ENCODE assay signal across 12 mouse cellular contexts in the genomic region with DNA sequence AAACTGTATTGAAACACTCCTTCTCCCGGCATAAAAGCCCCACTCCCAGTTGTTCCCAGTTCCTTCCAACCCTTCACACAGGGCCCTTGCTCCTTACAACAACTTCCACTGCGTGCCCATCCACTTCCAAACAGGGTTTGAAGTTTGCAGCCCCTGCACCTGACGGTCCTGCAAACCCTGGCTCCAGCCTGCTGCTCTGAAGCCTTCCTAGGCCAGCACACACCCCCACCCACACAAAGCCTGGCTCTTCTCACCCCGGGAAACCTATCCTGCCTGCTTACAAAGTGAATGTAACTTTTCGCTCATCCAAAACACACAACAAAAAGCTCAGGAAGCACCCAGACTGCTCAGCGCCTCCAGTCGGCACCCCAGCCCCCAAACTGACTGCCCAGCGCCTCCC. TPM values are rescaled to one million over a fixed set of nuclear protein-coding genes. Genes with fewer than 3 reads are reported as not detected.
DNase-seq lines count a peak whose midpoint lies in the region; ATAC-seq and TF ChIP-seq lines count a peak whose summit lies in the region.
"Had no signal": no experiment of that assay in that cellular context is flagged by ENCODE, and none has a peak within 500 bp of the region (broad histone marks: within the 10 kb centered on the region; RNA-seq: fewer than 3 reads in every experiment).

No protein-coding gene starts in this region.

- peaks cover 59% of the 10 kb centered on the region for H3K27me3 ChIP-seq in heart, embryonic 12.5 days (replicated peaks)
- H3K27me3 ChIP-seq in liver, adult 2 months (ENCODE audit: control insufficient read depth, insufficient read depth, low read length) = peaks cover 11% of the 10 kb centered on the region
- H3K27me3 ChIP-seq in liver, postnatal 0 days (ENCODE audit: insufficient read depth, low read length) = peaks cover 37% of the 10 kb centered on the region
- peaks cover 32% of the 10 kb centered on the region for H3K27me3 ChIP-seq in embryonic facial prominence, embryonic 11.5 days (ENCODE audit: control insufficient read depth, insufficient read depth, low read length)
- peaks cover 66% of the 10 kb centered on the region for H3K27me3 ChIP-seq in limb, embryonic 13.5 days
- peaks cover 26% of the 10 kb centered on the region for H3K27me3 ChIP-seq in forebrain, embryonic 16.5 days (replicated peaks; ENCODE audit: control insufficient read depth, insufficient read depth, low read length)
- H3K27me3 ChIP-seq: Patski had no signal

- no peak overlapping the region for H3K9ac ChIP-seq in heart, embryonic 12.5 days
- H3K9ac ChIP-seq in liver, adult 2 months (ENCODE audit: low read depth, low read length) = peak overlapping the region; percentile 41; the same call in 1 of the 2 replicates
- H3K9ac ChIP-seq in liver, postnatal 0 days (replicated peaks) = no peak overlapping the region
- no peak overlapping the region for H3K9ac ChIP-seq in embryonic facial prominence, embryonic 11.5 days (replicated peaks; ENCODE audit: low read length)
- no peak overlapping the region for H3K9ac ChIP-seq in limb, embryonic 13.5 days
- H3K9ac ChIP-seq in forebrain, embryonic 16.5 days (replicated peaks; ENCODE audit: low read depth, low read length) = no peak overlapping the region

- no peak overlapping the region for H3K27ac ChIP-seq in heart, embryonic 12.5 days (ENCODE audit: poor library complexity, severe bottlenecking)
- H3K27ac ChIP-seq in liver, adult 2 months (replicated peaks; ENCODE audit: insufficient read depth, low read depth, low read length) = no peak overlapping the region
- no peak overlapping the region for H3K27ac ChIP-seq in liver, postnatal 0 days (ENCODE audit: low read depth)
- H3K27ac ChIP-seq in embryonic facial prominence, embryonic 11.5 days (replicated peaks; ENCODE audit: low read depth, low read length) = no peak overlapping the region
- no peak overlapping the region for H3K27ac ChIP-seq in limb, embryonic 13.5 days
- H3K27ac ChIP-seq in forebrain, embryonic 16.5 days (ENCODE audit: low read length) = no peak overlapping the region

- no peaks in the 10 kb centered on the region for H3K79me2 ChIP-seq in liver, adult 2 months (ENCODE audit: control insufficient read depth, insufficient read depth, low read length)

- TF ChIP-seq POLR2A in liver, adult 2 months (IDR thresholded peaks at IDR 0.05; ENCODE audit: extremely low read depth, insufficient read depth, low read length) = no peak

- no peak for TF ChIP-seq EP300 in liver, postnatal 0 days (IDR thresholded peaks at IDR 0.05; ENCODE audit: low read depth)

- 0 out of 2 replicates have a peak, but pooled peaks cover 5% of the 10 kb centered on the region for H3K9me3 ChIP-seq in heart, embryonic 12.5 days (replicated peaks)
- H3K9me3 ChIP-seq in liver, postnatal 0 days (ENCODE audit: low read length) = no peaks in the 10 kb centered on the region
- no peaks in the 10 kb centered on the region for H3K9me3 ChIP-seq in embryonic facial prominence, embryonic 11.5 days (replicated peaks; ENCODE audit: control insufficient read depth, low read length)
- H3K9me3 ChIP-seq in limb, embryonic 13.5 days = no peaks in the 10 kb centered on the region
- H3K9me3 ChIP-seq in forebrain, embryonic 16.5 days (ENCODE audit: control insufficient read depth, low read length) = no peaks in the 10 kb centered on the region

- peak overlapping the region; percentile 21 for H3K4me2 ChIP-seq in heart, embryonic 12.5 days
- no peak overlapping the region for H3K4me2 ChIP-seq in liver, postnatal 0 days (ENCODE audit: low read depth, low read length)
- peak overlapping the region; percentile 24 for H3K4me2 ChIP-seq in embryonic facial prominence, embryonic 11.5 days (ENCODE audit: low read depth, low read length)
- H3K4me2 ChIP-seq in limb, embryonic 13.5 days (replicated peaks) = peak overlapping the region; percentile 32
- H3K4me2 ChIP-seq in forebrain, embryonic 16.5 days (ENCODE audit: low read length) = no peak overlapping the region

- H3K4me3 ChIP-seq in heart, embryonic 12.5 days = peak overlapping the region; percentile 8; the same call in 1 of the 2 replicates
- peak overlapping the region; percentile 23; the same call in 1 of the 2 replicates for H3K4me3 ChIP-seq in liver, adult 2 months (ENCODE audit: insufficient read depth, low read depth, low read length)
- H3K4me3 ChIP-seq in liver, postnatal 0 days (ENCODE audit: low read depth, low read length) = no peak overlapping the region
- no peak overlapping the region for H3K4me3 ChIP-seq in embryonic facial prominence, embryonic 11.5 days (ENCODE audit: low read depth, low read length)
- no peak overlapping the region for H3K4me3 ChIP-seq in limb, embryonic 13.5 days
- H3K4me3 ChIP-seq in forebrain, embryonic 16.5 days (replicated peaks; ENCODE audit: low read length) = no peak overlapping the region

- ATAC-seq in heart, embryonic 12.5 days (ENCODE audit: insufficient number of reproducible peaks, low FRiP score) = no peak
- no peak for ATAC-seq in liver, postnatal 0 days
- ATAC-seq in embryonic facial prominence, embryonic 11.5 days (replicated peaks; ENCODE audit: insufficient number of reproducible peaks, low FRiP score, low TSS enrichment, low read depth) = no peak
- ATAC-seq in limb, embryonic 13.5 days (ENCODE audit: low FRiP score, low read depth) = no peak
- no peak for ATAC-seq in forebrain, embryonic 16.5 days
- ATAC-seq: midbrain, embryonic 16.5 days; Patski had no signal

- DNase-seq in heart, adult 9 months (ENCODE audit: low spot score in 2 of 2) = no peak
- DNase-seq in liver, adult 2 months (ENCODE audit: extremely low read depth, low read depth, low spot score) = no peak
- DNase-seq in liver, postnatal 0 days = no peak
- DNase-seq in embryonic facial prominence, embryonic 11.5 days (ENCODE audit: low spot score) = no peak
- no peak for DNase-seq in adrenal gland, postnatal 25 days
- DNase-seq: lung, postnatal 10 days; right cerebral cortex, postnatal 25 days had no signal

- peaks cover 9% of the 10 kb centered on the region; the same call in 1 of the 2 replicates for H3K4me1 ChIP-seq in heart, embryonic 12.5 days (replicated peaks)
- H3K4me1 ChIP-seq in liver, adult 2 months (ENCODE audit: control insufficient read depth, insufficient read depth, low read length) = no peaks in the 10 kb centered on the region
- H3K4me1 ChIP-seq in liver, postnatal 0 days (ENCODE audit: insufficient read depth) = no peaks in the 10 kb centered on the region
- H3K4me1 ChIP-seq in embryonic facial prominence, embryonic 11.5 days (ENCODE audit: control insufficient read depth, insufficient read depth, low read length) = peaks cover 2% of the 10 kb centered on the region; the same call in 1 of the 2 replicates
- peaks cover 26% of the 10 kb centered on the region for H3K4me1 ChIP-seq in limb, embryonic 13.5 days
- peaks cover 23% of the 10 kb centered on the region for H3K4me1 ChIP-seq in forebrain, embryonic 16.5 days (replicated peaks; ENCODE audit: control insufficient read depth, insufficient read depth, low read length)

- H3K36me3 ChIP-seq in heart, embryonic 12.5 days = no peaks in the 10 kb centered on the region
- H3K36me3 ChIP-seq in liver, adult 2 months (ENCODE audit: control insufficient read depth, insufficient read depth, low read length) = no peaks in the 10 kb centered on the region
- H3K36me3 ChIP-seq in liver, postnatal 0 days (replicated peaks; ENCODE audit: insufficient read depth, low read length) = no peaks in the 10 kb centered on the region
- H3K36me3 ChIP-seq in embryonic facial prominence, embryonic 11.5 days (replicated peaks; ENCODE audit: control insufficient read depth, insufficient read depth, low read depth, low read length) = no peaks in the 10 kb centered on the region
- no peaks in the 10 kb centered on the region for H3K36me3 ChIP-seq in limb, embryonic 13.5 days
- no peaks in the 10 kb centered on the region for H3K36me3 ChIP-seq in forebrain, embryonic 16.5 days (ENCODE audit: control insufficient read depth, insufficient read depth)

- TF ChIP-seq CTCF in liver, adult 2 months (IDR thresholded peaks at IDR 0.05; ENCODE audit: low read depth, low read length) = no peak
- no peak for TF ChIP-seq CTCF in liver, postnatal 0 days (IDR thresholded peaks at IDR 0.05; ENCODE audit: low read depth)

- WGBS in heart, embryonic 12.5 days = 7% methylated on average over 8 of the region's 8 CpGs
- WGBS in liver, adult 2 months = 31% methylated on average over 8 of the region's 8 CpGs
- WGBS in liver, postnatal 0 days (ENCODE audit: insufficient replicate concordance) = 14% methylated on average over 8 of the region's 8 CpGs
- WGBS in embryonic facial prominence, embryonic 11.5 days = 4% methylated on average over 8 of the region's 8 CpGs
- 7% methylated on average over 8 of the region's 8 CpGs for WGBS in limb, embryonic 13.5 days
- 11% methylated on average over 8 of the region's 8 CpGs for WGBS in forebrain, embryonic 16.5 days

RNA-seq across cellular contexts. Expression of a gene that starts 37.1 kb away (rescaled TPM):
- 10.3 and 13.2 TPM in 2 replicates for polyA plus RNA-seq in heart, embryonic 12.5 days (2016; fragmentation: Nextera tagmentation; extraction: Ambion mirVana)
- total RNA-seq in liver, adult 2 months (2014; rRNA removed) = 0.87 and 1.0 TPM in 2 replicates
- polyA plus RNA-seq in liver, adult 2 months (2012; rRNA removed) = 0.10 and 0.26 TPM in 2 replicates
- polyA plus RNA-seq in liver, postnatal 0 days (2015; fragmentation: Nextera tagmentation; extraction: Ambion mirVana) = 0.51 and 0.54 TPM in 2 replicates
- 15.8 and 16.8 TPM in 2 replicates for polyA plus RNA-seq in embryonic facial prominence, embryonic 11.5 days (2014; fragmentation: Nextera tagmentation; extraction: Ambion mirVana)
- polyA plus RNA-seq in limb, embryonic 13.5 days (2015; fragmentation: Nextera tagmentation; extraction: Ambion mirVana) = 21.4 and 24.1 TPM in 2 replicates
- 42.1 and 43.5 TPM in 2 replicates for polyA plus RNA-seq in forebrain, embryonic 16.5 days (2015; fragmentation: Nextera tagmentation; extraction: Ambion mirVana)
- total RNA-seq in adrenal gland, postnatal 25 days (2021) = 13.2 and 13.6 TPM in 2 replicates

Comparison
In these comparisons a context has a peak if more than half of its experiments do, and no peak if none do; other contexts are left out.
1. H3K4me3 ChIP-seq: peak in heart, embryonic 12.5 days (single experiment) and liver, adult 2 months (single experiment); none in liver, postnatal 0 days (single experiment), embryonic facial prominence, embryonic 11.5 days (single experiment), limb, embryonic 13.5 days (single experiment) and forebrain, embryonic 16.5 days (single experiment).
2. H3K4me2 ChIP-seq: peak in heart, embryonic 12.5 days (single experiment), embryonic facial prominence, embryonic 11.5 days (single experiment) and limb, embryonic 13.5 days (single experiment); none in liver, postnatal 0 days (single experiment) and forebrain, embryonic 16.5 days (single experiment).